Mouse (Mus musculus) T-helper 17 cell (primary cell): Measurements from ENCODE around the gene Nop2.

Source experiments
- in situ Hi-C, 2 experiments: fragments of 300-600 bp; cut with MboI, MseI; formaldehyde crosslinking; loops; 1 replicate in 1 of 2; 2 replicates in 1 of 2; pipeline ENCODE4 v1.15.1; 2025; ENCODE audit warnings: high pct_unique_total_duplicates in 2 of 2

Gene Nop2

GRCm38 (mm10) chr6:125166861-125167650 lies 35.3 kb downstream of the Nop2 start:
- in situ Hi-C loops: no loop called here

DNA sequence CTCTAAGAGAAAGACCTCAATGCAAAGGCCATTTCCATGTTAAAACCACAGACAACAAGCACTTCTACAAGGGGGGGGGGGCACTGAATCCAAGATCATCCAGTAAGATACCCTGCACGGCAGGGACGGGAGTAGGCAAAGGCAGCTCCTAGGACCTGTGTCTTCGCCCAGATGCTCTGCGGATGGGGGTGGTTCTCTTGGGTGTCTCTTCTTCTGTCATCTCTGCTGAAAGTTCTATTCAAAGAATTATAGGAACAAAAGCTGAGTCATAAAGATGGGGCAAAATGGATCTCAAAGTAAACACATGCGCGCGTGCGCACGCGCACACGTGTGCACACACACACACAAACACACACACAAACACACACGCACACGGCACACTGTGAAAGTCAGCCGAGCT lies 36.4 kb downstream of the Nop2 start:
- in situ Hi-C loops: no loop called here

- in situ Hi-C loops: loop anchor here (5.0 to 10.0 kb wide), 2 partner anchors 55 to 102 kb away; no protein-coding TSS in a partner anchor
Observed at GRCm38 (mm10) chr6:125170194-125170593, 38.5 kb downstream of the Nop2 start.

- in situ Hi-C loops: loop anchor here (5.0 to 10.0 kb wide), 2 partner anchors 58 to 100 kb away; no protein-coding TSS in a partner anchor
Observed at GRCm38 (mm10) chr6:125172474-125172873, 40.8 kb downstream of the Nop2 start.

DNA sequence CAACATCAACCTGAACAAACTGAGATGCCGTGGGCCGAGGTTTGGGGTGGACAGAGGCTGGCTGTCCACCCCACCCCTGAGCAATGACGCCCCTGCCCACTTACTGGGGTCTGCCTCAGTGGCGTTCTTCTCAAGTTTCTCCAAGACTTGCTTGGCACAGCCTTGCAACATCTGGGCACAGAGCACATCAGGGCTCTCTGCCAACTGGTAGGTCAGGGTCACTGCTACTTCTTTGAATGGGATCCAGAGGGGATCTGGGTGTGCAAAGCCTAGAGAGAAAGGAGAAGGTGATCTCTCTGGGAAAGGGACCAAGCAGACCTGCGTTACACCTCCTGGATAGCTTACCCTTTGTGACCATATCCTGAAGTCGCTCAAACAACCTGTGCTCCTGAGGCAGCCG lies 41.5 kb downstream of the Nop2 start:
- in situ Hi-C loops: loop anchor here (5.0 to 10.0 kb wide), 2 partner anchors 58 to 99 kb away; no protein-coding TSS in a partner anchor

DNA sequence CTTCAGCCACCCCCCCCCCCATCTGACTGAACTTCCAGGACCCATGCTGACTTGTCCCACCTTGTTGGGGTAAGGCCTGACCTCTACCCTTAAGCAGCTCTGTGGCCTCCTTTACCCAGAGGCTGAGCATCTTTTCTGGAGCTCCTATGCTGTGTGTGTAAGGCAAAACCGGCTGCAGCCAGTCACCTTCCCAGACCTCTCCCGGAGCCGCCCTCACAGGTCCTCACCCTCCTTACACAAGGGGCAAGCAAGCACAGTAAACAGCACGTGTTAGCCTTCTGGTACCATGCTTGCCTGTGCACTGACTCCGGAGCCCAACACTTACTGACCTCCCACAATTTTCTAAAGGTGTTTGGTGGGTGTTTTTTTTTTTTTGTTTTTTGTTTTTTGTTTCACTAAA lies 43.8 kb downstream of the Nop2 start:
- in situ Hi-C loops: loop anchor here in 1 of 2 experiments (10.0 kb wide), 1 partner anchor 61 kb away; no protein-coding TSS in a partner anchor

DNA sequence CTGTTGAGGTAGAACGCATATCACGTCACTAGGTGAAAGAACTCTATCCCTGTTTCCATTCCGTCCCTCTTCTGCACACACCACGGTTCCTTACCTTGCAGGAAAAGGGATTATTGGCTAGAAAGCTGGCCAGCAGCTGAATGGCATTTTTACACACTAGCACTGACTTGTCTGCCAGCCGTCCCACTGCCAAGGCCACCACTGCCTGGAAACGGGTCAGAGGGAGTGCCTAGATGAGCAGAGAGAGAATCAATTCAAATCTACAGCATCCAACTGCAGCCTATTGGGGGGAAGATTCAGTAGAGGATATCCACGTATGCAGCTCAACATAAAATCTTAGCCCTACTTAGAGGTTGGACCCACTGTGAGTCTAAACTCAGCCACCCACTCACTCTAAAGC lies 47.9 kb downstream of the Nop2 start:
- in situ Hi-C loops: loop anchor here in 1 of 2 experiments (10.0 kb wide), 1 partner anchor 65 kb away; no protein-coding TSS in a partner anchor

- in situ Hi-C loops: no loop called here
Observed at GRCm38 (mm10) chr6:125182133-125182532, 50.4 kb downstream of the Nop2 start.

- in situ Hi-C loops: no loop called here
Observed at GRCm38 (mm10) chr6:125186203-125186602, 54.5 kb downstream of the Nop2 start.

GRCm38 (mm10) chr6:125190816-125191215 lies 59.1 kb downstream of the Nop2 start:
- in situ Hi-C loops: no loop called here

- in situ Hi-C loops: no loop called here
Observed at GRCm38 (mm10) chr6:125191332-125192015, 59.8 kb downstream of the Nop2 start, which contains the start of the genes Ncapd2 and Mrpl51. Gene Ncapd2 (minus strand): TSS chr6:125191701. Gene Mrpl51 (plus strand): TSS chr6:125191801.

GRCm38 (mm10) chr6:125192016-125192714 lies 60.5 kb downstream of the Nop2 start:
- in situ Hi-C loops: no loop called here

GRCm38 (mm10) chr6:125192841-125193240 lies 61.1 kb downstream of the Nop2 start:
- in situ Hi-C loops: no loop called here

DNA sequence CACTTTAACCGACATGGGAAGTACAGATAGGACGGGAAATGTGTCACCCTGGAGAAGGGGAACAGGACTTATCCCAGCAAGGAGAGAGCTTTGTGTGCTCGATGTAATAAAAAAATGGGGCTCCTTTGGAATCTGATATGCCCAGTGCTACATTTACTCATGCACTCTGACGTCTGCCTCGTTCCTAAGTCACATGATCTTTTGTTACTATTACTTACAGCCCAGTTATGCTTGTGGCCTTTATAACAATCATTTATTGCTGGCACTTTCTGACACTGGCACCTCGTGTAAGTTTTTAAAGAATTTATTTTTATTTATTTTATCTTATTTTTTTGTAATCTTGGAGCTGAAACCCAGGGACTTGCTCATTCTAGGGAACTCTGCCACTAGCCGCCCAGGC lies 61.7 kb downstream of the Nop2 start:
- in situ Hi-C loops: no loop called here
